In genomic region chr8:4510824-4511223, GRCm38 (mm10) we compare ENCODE assay signal across 13 mouse cellular contexts. TPM values are rescaled to one million over a fixed set of nuclear protein-coding genes. Genes with fewer than 3 reads are reported as not detected.
DNase-seq lines count a peak whose midpoint lies in the region; ATAC-seq and TF ChIP-seq lines count a peak whose summit lies in the region.
"Had no signal": no experiment of that assay in that cellular context is flagged by ENCODE, and none has a peak within 500 bp of the region (broad histone marks: within the 10 kb centered on the region; RNA-seq: fewer than 3 reads in every experiment).

No protein-coding gene starts in this region.

- peak; percentile 62 for ATAC-seq in megakaryocyte progenitor cell, adult 5-6 weeks (replicated peaks; ENCODE audit: poor library complexity)

- no peak overlapping the region for H3K4me3 ChIP-seq in heart, adult 2 months
- H3K4me3 ChIP-seq in lung, adult 2 months (replicated peaks; ENCODE audit: extremely low read depth, low read depth, low read length) = no peak overlapping the region

- H3K27me3 ChIP-seq in heart, adult 2 months (ENCODE audit: control insufficient read depth, insufficient read depth, low read length) = no peaks in the 10 kb centered on the region

- TF ChIP-seq CTCF in heart, adult 2 months (IDR thresholded peaks at IDR 0.05) = peak; percentile 45
- 0 out of 2 replicates have a peak, but pooled peaks have one; percentile 29 for TF ChIP-seq CTCF in lung, adult 2 months (IDR thresholded peaks at IDR 0.05; ENCODE audit: insufficient read depth, low read length)
- peak; percentile 11; the same call in 1 of the 2 replicates for TF ChIP-seq CTCF in brain, embryonic 14.5 days (IDR thresholded peaks at IDR 0.05; ENCODE audit: borderline replicate concordance, extremely low read depth, insufficient read depth, insufficient read length)

- no peak for TF ChIP-seq EP300 in heart, adult 2 months (IDR thresholded peaks at IDR 0.05; ENCODE audit: insufficient read depth, low read depth, low read length)

- no peak for TF ChIP-seq POLR2A in heart, adult 2 months (IDR thresholded peaks at IDR 0.05; ENCODE audit: insufficient read depth, low read depth, low read length)
- no peak for TF ChIP-seq POLR2A in lung, adult 2 months (IDR thresholded peaks at IDR 0.05; ENCODE audit: borderline replicate concordance, extremely low read depth, low read depth, low read length)
- no peak for TF ChIP-seq POLR2A in brain, embryonic 14.5 days (IDR thresholded peaks at IDR 0.05; ENCODE audit: borderline replicate concordance, extremely low read depth, insufficient read depth, insufficient read length, poor library complexity, severe bottlenecking)

- WGBS in heart, adult 2 months = 68% methylated on average over 4 of the region's 4 CpGs
- 62% methylated on average over 4 of the region's 4 CpGs for WGBS in lung, adult 2 months

- H3K79me2 ChIP-seq in heart, adult 2 months (replicated peaks; ENCODE audit: control insufficient read depth, insufficient read depth, low read length) = 0 out of 2 replicates have a peak, but pooled peaks cover 2% of the 10 kb centered on the region

- intact Hi-C loops in heart, adult 2 months (cut with DNase I) = loop anchor here (10.0 kb wide), 1 partner anchor 346 kb away; the partner anchor contains the start of gene Evi5l
- intact Hi-C loops in heart, postnatal 25 days (cut with DNase I) = no loop called here

- no peak for DNase-seq in heart, adult 2 months
- DNase-seq in heart, postnatal 25 days (ENCODE audit: low spot score) = no peak
- DNase-seq in lung, adult 2 months = no peak
- no peak for DNase-seq in lung, postnatal 4 days
- no peak for DNase-seq in brain, embryonic 14.5 days (ENCODE audit: low read depth)
- DNase-seq in adipocyte (ENCODE audit: low spot score) = no peak
- no peak for DNase-seq in spleen, postnatal 14 days (ENCODE audit: low spot score in 2 of 2)
- DNase-seq: adrenal gland, postnatal 36 days; cerebellum, adult 9-11 months; kidney, adult 18-20 months; thymus, adult 2 months had no signal

- peaks cover 23% of the 10 kb centered on the region for H3K4me1 ChIP-seq in heart, adult 2 months (ENCODE audit: control insufficient read depth, insufficient read depth, low read length)
- H3K4me1 ChIP-seq in lung, adult 2 months (ENCODE audit: control insufficient read depth, insufficient read depth, low read length) = peaks cover 21% of the 10 kb centered on the region

- peak overlapping the region; percentile 84 for H3K27ac ChIP-seq in heart, adult 2 months

- H3K9ac ChIP-seq in heart, adult 2 months (ENCODE audit: low read depth, low read length) = no peak overlapping the region

- peaks cover 24% of the 10 kb centered on the region for H3K36me3 ChIP-seq in heart, adult 2 months (ENCODE audit: control insufficient read depth, insufficient read depth, low read length)
- H3K36me3 ChIP-seq: G1E had no signal

RNA-seq across cellular contexts. Expression of gene Cers4, which starts 18.0 kb away (rescaled TPM):
- total RNA-seq in heart, adult 2 months (2021) = 10 to 100 TPM; 33.2 to 33.6 TPM
- 89.8 and 92.8 TPM in 2 replicates for polyA plus RNA-seq in heart, adult 2 months (2012; rRNA removed)
- total RNA-seq in heart, postnatal 25 days (2021) = 10 to 100 TPM; 37.1 to 42.5 TPM
- polyA plus RNA-seq in lung, adult 2 months (2012; rRNA removed) = 74.1 and 95.3 TPM in 2 replicates
- 51.8 and 63.7 TPM in 2 replicates for polyA plus RNA-seq in brain, embryonic 14.5 days (2012; rRNA removed)
- total RNA-seq in megakaryocyte progenitor cell, adult 5-6 weeks (2015) = 1.8 and 3.2 TPM in 2 replicates
- total RNA-seq in megakaryocyte progenitor cell, adult 5-6 weeks (2017) = 0.67 and 3.2 TPM in 2 replicates
- polyA plus RNA-seq: G1E had no signal

Comparison
In these comparisons a context has a peak if more than half of its experiments do, and no peak if none do; other contexts are left out.
1. RNA of gene Cers4, which starts 18.0 kb away (total RNA-seq): 37.1 to 42.5 TPM in heart, postnatal 25 days and 33.2 to 33.6 TPM in heart, adult 2 months; 0.67 to 3.2 TPM in megakaryocyte progenitor cell, adult 5-6 weeks; every median in the first group is over 4 times any median in the second.
2. Peak in every context shown above with its lines, with median percentiles within 50 percentile points of each other: CTCF ChIP-seq.